Mouse (Mus musculus) thymus, adult 2 months (tissue): Measurements from ENCODE around the gene Cdk17. TPM values are rescaled to one million over a fixed set of nuclear protein-coding genes. Genes with fewer than 3 reads are reported as not detected.

ENCODE experiments used
- DNase-seq: peaks from one replicate; pipeline ENCODE4 v3.0.0; 2021
- H3K27ac ChIP-seq: fragments of 200-500 bp; 2 replicates; pipeline ENCODE4 v1.5.1; 2012; ENCODE audit warnings: low read length, control low read depth; ENCODE audit not compliant: control insufficient read depth, insufficient read depth
- H3K27me3 ChIP-seq: fragments of 200-500 bp; 2 replicates; pipeline ENCODE4 v1.6.1; 2012; ENCODE audit warnings: mild to moderate bottlenecking, low read length, moderate library complexity, mixed read lengths; ENCODE audit not compliant: control insufficient read depth, insufficient read depth
- H3K36me3 ChIP-seq: fragments of 200-500 bp; 2 replicates; pipeline ENCODE4 v1.6.1; 2012; ENCODE audit warnings: mild to moderate bottlenecking, low read length, moderate library complexity; ENCODE audit not compliant: control insufficient read depth, insufficient read depth
- H3K4me1 ChIP-seq: fragments of 200-500 bp; replicated peaks from 2 replicates; pipeline ENCODE4 v1.6.1; 2012; ENCODE audit warnings: low read length; ENCODE audit not compliant: control insufficient read depth, insufficient read depth
- H3K4me3 ChIP-seq: fragments of 200-500 bp; 2 replicates; pipeline ENCODE4 v1.5.1; 2012; ENCODE audit warnings: mild to moderate bottlenecking, low read length, control low read depth, moderate library complexity; ENCODE audit not compliant: control insufficient read depth, insufficient read depth
- CTCF ChIP-seq: fragments of 200-500 bp; IDR thresholded peaks from 2 replicates; pipeline ENCODE4 v1.5.1; 2012; ENCODE audit warnings: mild to moderate bottlenecking, control low read depth, low read length, moderate library complexity, borderline replicate concordance; ENCODE audit not compliant: control insufficient read depth, poor library complexity, insufficient read depth; ENCODE audit errors: extremely low read depth
- POLR2A ChIP-seq: fragments of 200-500 bp; IDR thresholded peaks from 2 replicates; pipeline ENCODE4 v1.6.1; 2012; ENCODE audit warnings: mild to moderate bottlenecking, low read length, control low read depth, moderate library complexity; ENCODE audit not compliant: control insufficient read depth, poor library complexity, insufficient read depth; ENCODE audit errors: extremely low read depth
- WGBS: fragments of 180-500 bp; shearing (Covaris S2); methylation state at CpG from one replicate; pipeline ENCODE4 v1.1.7; 2018; 5-methylcytosine and 5-hydroxymethylcytosine counted together
- polyA plus RNA-seq: library from polyadenylated mRNA; depleted of rRNA; stranded (reverse); fragments of >200 nt; gene quantifications from 2 replicates; pipeline ENCODE4 v1.2.3, GENCODE M21; 2012

The Cdk17 gene
- polyA plus RNA-seq, 1 experiment, result 79.5 TPM

DNA sequence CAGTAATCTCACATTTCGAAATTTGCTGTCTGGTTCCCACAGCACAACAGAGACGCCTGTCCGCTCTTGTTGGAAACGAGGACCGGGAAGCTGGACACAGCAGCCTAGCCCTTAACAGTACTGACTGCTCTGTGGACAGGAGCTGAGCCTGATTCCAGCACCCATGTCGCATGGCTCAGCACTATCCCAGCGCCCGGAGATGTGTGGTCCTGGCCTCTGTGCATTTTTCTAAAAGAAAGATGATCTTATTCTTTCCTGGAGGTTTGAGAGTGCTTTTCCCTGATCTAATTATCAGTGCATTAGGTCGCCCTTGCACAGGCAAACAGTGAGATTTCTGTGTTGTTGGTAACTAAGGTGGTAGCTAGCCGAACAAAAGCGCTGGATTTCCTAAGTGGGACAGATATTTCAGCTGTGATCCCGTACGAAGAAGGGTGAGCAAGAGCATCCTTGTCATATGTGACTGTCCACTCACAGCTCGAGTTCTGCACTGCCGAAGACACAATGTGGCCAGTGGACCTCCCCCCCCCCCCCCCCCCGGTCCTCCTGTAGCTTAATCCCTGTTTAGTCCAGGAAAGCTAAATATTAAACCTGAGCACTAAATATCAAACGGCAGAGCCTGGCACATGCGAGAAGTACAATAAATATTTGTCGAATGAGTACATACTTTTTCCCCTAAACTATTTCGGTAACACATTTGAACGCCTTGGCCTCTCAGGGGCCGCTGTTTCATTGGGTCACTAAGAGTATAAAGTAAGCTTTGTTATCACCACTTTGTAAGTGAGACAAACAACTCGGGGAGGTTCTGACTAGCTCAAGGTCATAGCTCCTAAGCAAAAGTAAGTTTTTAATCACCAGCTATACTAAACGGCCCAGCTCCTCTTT lies 90.0 kb downstream of the Cdk17 start:
- 95% methylated on average over 24 of the region's 24 CpGs for WGBS
- Histone ChIP-seq H3K36me3 (peaks cover 27% of the 10 kb centered on the region), H3K27ac (no peak overlapping the region), H3K4me3 (no peak overlapping the region), H3K4me1 (no peaks in the 10 kb centered on the region), H3K27me3 (no peaks in the 10 kb centered on the region)
- DNase-seq, result no peak
- no peak for TF ChIP-seq POLR2A

- Histone ChIP-seq H3K27ac (no peak overlapping the region), H3K27me3 (no peaks in the 10 kb centered on the region), H3K4me3 (no peak overlapping the region), H3K4me1 (no peaks in the 10 kb centered on the region), H3K36me3 (peaks cover 23% of the 10 kb centered on the region)
- no peak for DNase-seq
- WGBS, result 97% methylated on average over 8 of the region's 8 CpGs
- TF ChIP-seq CTCF (no peak), POLR2A (no peak)
Measured at GRCm38 (mm10) chr10:93251426-93251825, 90.8 kb downstream of the Cdk17 start.

DNA sequence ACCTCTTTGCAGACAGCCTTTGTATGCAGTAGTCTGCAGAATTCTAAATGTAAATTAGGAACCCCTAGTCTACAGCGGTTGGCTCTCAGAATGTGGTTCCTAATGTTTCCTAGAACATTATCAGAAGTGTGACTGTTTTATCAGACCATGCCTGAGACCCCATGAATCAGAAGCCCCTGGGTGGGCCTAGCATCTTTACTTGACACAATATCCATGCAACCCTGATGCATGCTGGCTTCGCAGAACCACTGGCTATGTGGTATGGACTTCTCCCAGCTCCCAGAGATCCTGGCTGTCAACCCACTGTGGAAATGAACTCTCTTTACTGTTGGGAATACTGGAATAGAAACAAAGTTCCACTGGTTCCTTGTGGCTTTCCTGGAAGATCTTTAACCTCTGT lies 92.0 kb downstream of the Cdk17 start:
- Histone ChIP-seq H3K27me3 (no peaks in the 10 kb centered on the region), H3K4me3 (no peak overlapping the region)
- WGBS, result 98% methylated on average over 2 of the region's 2 CpGs

GRCm38 (mm10) chr10:93253156-93253555 lies 92.5 kb downstream of the Cdk17 start:
- H3K4me3 ChIP-seq, result no peak overlapping the region
- peaks cover 14% of the 10 kb centered on the region for H3K36me3 ChIP-seq
- 95% methylated on average over 6 of the region's 6 CpGs for WGBS
- H3K4me1 ChIP-seq, result peaks cover 2% of the 10 kb centered on the region; the same call in 1 of the 2 replicates
- H3K27ac ChIP-seq, result no peak overlapping the region
- DNase-seq, result no peak
- no peaks in the 10 kb centered on the region for H3K27me3 ChIP-seq
- TF ChIP-seq POLR2A (no peak), CTCF (no peak)

More for the DNA sequence above, 92.0 kb downstream of the Cdk17 start:
- DNase-seq, result no peak
- H3K36me3 ChIP-seq, result peaks cover 18% of the 10 kb centered on the region
- H3K4me1 ChIP-seq, result no peaks in the 10 kb centered on the region
- TF ChIP-seq CTCF (no peak), POLR2A (no peak)
- no peak overlapping the region for H3K27ac ChIP-seq

DNA sequence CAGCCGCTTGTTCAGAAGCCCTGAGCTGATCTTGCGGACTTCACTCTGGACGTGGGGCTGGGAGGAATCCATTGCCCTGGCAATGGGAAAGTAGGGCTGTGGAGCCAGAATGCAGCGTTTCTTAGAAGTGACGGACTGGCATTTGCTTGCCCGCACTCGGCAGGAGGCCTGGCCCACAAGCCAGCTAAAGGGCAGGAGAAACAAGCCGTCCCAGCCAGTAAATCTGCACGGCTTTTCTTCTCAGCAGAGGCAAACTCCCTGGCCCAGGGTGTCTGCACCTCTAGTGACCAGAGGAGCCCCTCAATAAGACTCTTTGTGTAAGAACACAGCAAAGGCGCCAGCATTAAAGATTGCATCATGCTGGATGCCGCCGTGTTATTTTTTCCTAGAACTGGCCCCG lies 94.6 kb downstream of the Cdk17 start:
- peaks cover 6% of the 10 kb centered on the region; the same call in 1 of the 2 replicates for H3K4me1 ChIP-seq
- no peak for TF ChIP-seq CTCF
- TF ChIP-seq POLR2A, result no peak
- no peak overlapping the region for H3K4me3 ChIP-seq
- H3K36me3 ChIP-seq, result peaks cover 3% of the 10 kb centered on the region; the same call in 1 of the 2 replicates
- H3K27ac ChIP-seq, result no peak overlapping the region
- no peaks in the 10 kb centered on the region for H3K27me3 ChIP-seq
- no peak for DNase-seq
- 96% methylated on average over 13 of the region's 13 CpGs for WGBS

DNA sequence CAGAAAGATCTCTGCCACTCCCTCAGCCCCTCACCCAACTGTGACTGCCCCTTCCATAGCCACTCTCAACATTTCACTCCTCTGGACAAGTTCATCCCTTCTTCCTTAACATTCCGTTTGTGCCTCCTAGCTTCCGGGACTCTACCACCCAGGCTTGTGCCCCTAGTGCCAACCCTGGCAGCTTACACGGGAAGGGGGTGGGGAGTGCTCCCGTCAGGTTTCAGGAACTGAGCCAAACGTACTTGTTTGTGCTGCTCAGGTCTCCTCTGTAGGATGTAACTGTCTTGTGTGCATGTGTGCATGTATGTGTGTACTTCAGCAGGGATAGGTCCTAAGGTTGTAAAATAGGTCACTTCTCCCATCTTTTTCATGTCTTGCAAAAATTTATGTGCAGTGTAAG lies 99.2 kb downstream of the Cdk17 start:
- Histone ChIP-seq H3K36me3 (peaks cover 12% of the 10 kb centered on the region), H3K4me1 (peaks cover 37% of the 10 kb centered on the region), H3K4me3 (no peak overlapping the region), H3K27ac (no peak overlapping the region), H3K27me3 (no peaks in the 10 kb centered on the region)
- WGBS, result 89% methylated on average over 5 of the region's 5 CpGs
- DNase-seq, result no peak
- no peak for TF ChIP-seq POLR2A
- TF ChIP-seq CTCF, result no peak
